Mouse (Mus musculus) heart, embryonic 15.5 days (tissue): ENCODE measurements around the gene Rfc1. TPM values are rescaled to one million over a fixed set of nuclear protein-coding genes. Genes with fewer than 3 reads are reported as not detected.
A peak's percentile ranks its signal among the peaks of the same experiment; 100 is the strongest.

Source experiments
- ATAC-seq: fragments of 200-750 bp; cut with Nextera tagmentation; replicated peaks from 2 replicates; pipeline ENCODE4 v1.8.0; 2017; ENCODE audit warnings: low read depth, moderate TSS enrichment; ENCODE audit not compliant: insufficient number of reproducible peaks, insufficient read depth, low FRiP score
- H3K27ac ChIP-seq: fragments of 300-500 bp; sonication (generic); 2 replicates; pipeline ENCODE4 v1.5.1; 2015; ENCODE audit warnings: mild to moderate bottlenecking, inconsistent platforms
- H3K27me3 ChIP-seq: fragments of 300-500 bp; sonication (generic); 2 replicates; pipeline ENCODE4 v1.6.1; 2015; ENCODE audit warnings: inconsistent platforms
- H3K36me3 ChIP-seq: fragments of 300-500 bp; sonication (generic); 2 replicates; pipeline ENCODE4 v1.6.1; 2015; ENCODE audit warnings: mild to moderate bottlenecking, inconsistent platforms
- H3K4me1 ChIP-seq: fragments of 300-500 bp; sonication (generic); replicated peaks from 2 replicates; pipeline ENCODE4 v1.6.1; 2015; ENCODE audit warnings: inconsistent platforms
- H3K4me2 ChIP-seq: fragments of 300-500 bp; sonication (generic); 2 replicates; pipeline ENCODE4 v1.6.1; 2015; ENCODE audit warnings: inconsistent platforms, mild to moderate bottlenecking, moderate library complexity
- H3K4me3 ChIP-seq: fragments of 300-500 bp; sonication (generic); 2 replicates; pipeline ENCODE4 v1.5.1; 2015; ENCODE audit warnings: mild to moderate bottlenecking, inconsistent platforms
- H3K9ac ChIP-seq: fragments of 300-500 bp; sonication (generic); 2 replicates; pipeline ENCODE4 v1.6.1; 2015; ENCODE audit warnings: mild to moderate bottlenecking, inconsistent platforms
- H3K9me3 ChIP-seq: fragments of 300-500 bp; sonication (generic); replicated peaks from 2 replicates; pipeline ENCODE4 v1.6.1; 2016; ENCODE audit warnings: inconsistent platforms
- WGBS: fragments of 180-500 bp; shearing (Covaris S2); methylation state at CpG from one replicate; pipeline ENCODE4 v1.1.7; 2015; ENCODE audit warnings: mixed read lengths; 5-methylcytosine and 5-hydroxymethylcytosine counted together
- polyA plus RNA-seq: library from polyadenylated mRNA; unstranded; fragments of >200 nt; fragmentation: Nextera tagmentation; extraction: Ambion mirVana; gene quantifications from 2 replicates; pipeline ENCODE4 v1.2.1, GENCODE M21; 2015

Gene Rfc1
- polyA plus RNA-seq, 1 experiment from 2014 or later = 58.2 TPM

DNA sequence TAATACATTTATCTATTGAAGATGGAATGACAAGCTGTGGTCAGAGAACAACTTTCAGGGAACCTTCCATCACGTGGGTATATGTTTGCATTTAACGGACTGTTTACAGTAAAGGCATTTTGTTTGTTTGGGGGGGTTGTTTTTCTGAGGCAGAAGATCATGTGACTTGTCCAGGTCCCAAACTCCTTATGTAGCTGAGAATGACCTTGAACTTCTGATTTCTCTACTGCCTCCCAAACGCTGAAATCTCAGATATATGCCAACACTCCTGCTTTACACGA is 545 bp upstream of the Rfc1 start:
- H3K4me1 ChIP-seq = peaks cover 20% of the 10 kb centered on the region
- peak overlapping the region; percentile 84; the same call in 1 of the 2 replicates for H3K9ac ChIP-seq
- peak overlapping the region; percentile 78 for H3K4me2 ChIP-seq
- WGBS = 22% methylated on average over 4 of the region's 4 CpGs
- no peaks in the 10 kb centered on the region for H3K27me3 ChIP-seq
- H3K4me3 ChIP-seq = peak overlapping the region; percentile 100
- no peaks in the 10 kb centered on the region for H3K36me3 ChIP-seq
- H3K27ac ChIP-seq = peak overlapping the region; percentile 89; the same call in 1 of the 2 replicates
- no peak for ATAC-seq
- H3K9me3 ChIP-seq = no peaks in the 10 kb centered on the region

DNA sequence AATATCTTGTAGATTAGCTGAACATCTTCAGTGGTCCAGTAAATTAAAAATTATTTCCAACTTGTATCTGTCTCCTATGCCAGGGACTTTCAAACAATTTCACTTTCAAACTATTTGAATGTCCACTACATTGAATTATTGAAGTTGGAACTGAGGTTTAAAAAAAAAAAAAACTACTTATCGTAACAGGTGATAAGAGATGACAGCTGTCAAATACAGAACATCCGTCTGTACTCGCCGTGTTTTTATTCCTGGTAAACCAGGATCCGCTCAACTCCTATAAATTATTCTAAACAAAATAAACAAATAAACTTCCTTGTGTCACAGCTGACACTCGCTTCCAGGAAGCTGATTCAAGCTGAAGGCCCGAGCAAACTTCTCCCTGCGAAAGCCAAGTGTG is 682 bp downstream of the Rfc1 start:
- WGBS = 2% methylated on average over 8 of the region's 8 CpGs

DNA sequence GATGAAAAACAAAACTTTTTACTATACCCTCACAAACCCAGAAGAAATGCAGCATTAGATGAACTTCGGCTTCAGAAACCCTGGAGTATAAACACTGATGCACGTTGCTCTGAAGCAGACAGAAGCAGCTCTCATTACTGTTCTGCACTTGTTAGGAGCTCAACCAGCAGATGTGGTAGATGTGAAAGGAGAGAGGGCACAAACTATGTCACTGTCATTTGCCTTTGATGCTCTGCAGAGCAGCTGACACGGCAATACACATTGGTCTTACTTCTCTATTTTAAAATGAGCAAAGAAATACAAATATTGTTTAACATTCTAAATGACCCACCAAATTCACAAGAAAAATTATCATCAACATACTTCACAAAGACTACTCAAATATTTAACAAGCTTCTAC is 5.5 kb downstream of the Rfc1 start:
- H3K27me3 ChIP-seq = no peaks in the 10 kb centered on the region
- H3K9me3 ChIP-seq = no peaks in the 10 kb centered on the region
- no peak overlapping the region for H3K9ac ChIP-seq
- H3K36me3 ChIP-seq = no peaks in the 10 kb centered on the region
- H3K4me1 ChIP-seq = peaks cover 26% of the 10 kb centered on the region
- WGBS = 71% methylated on average over 3 of the region's 3 CpGs
- no peak overlapping the region for H3K27ac ChIP-seq
- ATAC-seq = no peak
- H3K4me3 ChIP-seq = no peak overlapping the region
- no peak overlapping the region for H3K4me2 ChIP-seq

More for the DNA sequence above, 682 bp downstream of the Rfc1 start:
- Histone ChIP-seq H3K4me1 (peaks cover 20% of the 10 kb centered on the region), H3K36me3 (no peaks in the 10 kb centered on the region), H3K9me3 (no peaks in the 10 kb centered on the region), H3K9ac (peak overlapping the region; percentile 84), H3K4me2 (peak overlapping the region; percentile 78), H3K4me3 (peak overlapping the region; percentile 100), H3K27ac (peak overlapping the region; percentile 89), H3K27me3 (no peaks in the 10 kb centered on the region)
- ATAC-seq = no peak

DNA sequence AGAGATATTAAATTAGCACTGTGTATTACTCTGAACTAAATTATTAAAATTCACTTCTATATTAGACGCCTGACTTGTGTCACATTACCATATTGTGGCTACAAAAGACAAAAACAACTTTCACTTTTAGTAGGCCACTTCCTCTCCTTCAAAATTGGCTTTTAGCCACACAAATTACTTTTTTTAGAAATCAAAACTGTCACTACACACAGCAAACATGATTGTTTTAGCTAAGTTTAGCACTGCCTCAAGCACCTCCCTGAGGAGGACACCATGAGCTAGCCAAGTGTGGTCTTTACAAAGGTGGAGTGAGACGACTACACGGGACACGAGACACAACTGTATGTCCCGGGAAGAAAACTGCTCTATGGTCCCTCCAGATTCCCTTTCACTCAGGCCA is 9.3 kb downstream of the Rfc1 start:
- Histone ChIP-seq H3K27me3 (no peaks in the 10 kb centered on the region), H3K4me1 (peaks cover 19% of the 10 kb centered on the region), H3K9me3 (no peaks in the 10 kb centered on the region), H3K4me2 (peak overlapping the region; percentile 50), H3K9ac (peak overlapping the region; percentile 22), H3K4me3 (0 out of 2 replicates have a peak overlapping the region, but pooled peaks have one; percentile 16), H3K36me3 (no peaks in the 10 kb centered on the region), H3K27ac (peak overlapping the region; percentile 80)
- WGBS = 35% methylated on average over 5 of the region's 5 CpGs
- ATAC-seq = 0 out of 2 replicates have a peak, but pooled peaks have one; percentile 67

DNA sequence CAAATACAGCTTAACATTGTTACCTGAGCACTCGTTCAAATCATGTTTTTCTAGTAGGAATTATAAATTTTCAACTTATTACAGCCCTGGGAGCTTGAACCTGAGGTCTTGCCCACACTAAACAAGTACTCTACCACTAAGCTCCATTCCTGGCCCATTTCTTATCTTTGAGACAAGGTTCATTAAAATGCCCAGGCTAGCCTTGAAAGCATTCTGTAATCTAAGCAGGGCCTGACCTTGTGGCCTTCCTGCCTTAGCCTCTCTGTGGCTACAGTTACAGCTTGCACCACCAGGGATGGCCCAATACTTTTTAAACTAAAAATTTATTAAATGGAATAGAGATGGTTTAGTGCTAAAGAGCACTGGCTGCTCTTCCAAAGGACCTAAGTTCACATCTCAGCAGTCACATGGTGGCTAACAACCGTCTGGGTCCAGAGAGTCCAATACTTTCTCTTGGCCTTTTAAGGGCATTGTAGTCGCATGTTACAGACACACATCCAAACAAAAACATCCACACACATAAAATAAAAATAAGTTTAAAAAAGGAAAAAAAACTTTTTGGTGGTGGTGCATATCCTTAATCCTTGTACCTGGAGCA is 10.6 kb downstream of the Rfc1 start:
- Histone ChIP-seq H3K27me3 (no peaks in the 10 kb centered on the region), H3K9ac (no peak overlapping the region), H3K36me3 (no peaks in the 10 kb centered on the region), H3K4me1 (peaks cover 19% of the 10 kb centered on the region), H3K4me3 (no peak overlapping the region), H3K4me2 (no peak overlapping the region), H3K27ac (no peak overlapping the region), H3K9me3 (no peaks in the 10 kb centered on the region)
- no peak for ATAC-seq
- WGBS = 89% methylated on average over 3 of the region's 3 CpGs

DNA sequence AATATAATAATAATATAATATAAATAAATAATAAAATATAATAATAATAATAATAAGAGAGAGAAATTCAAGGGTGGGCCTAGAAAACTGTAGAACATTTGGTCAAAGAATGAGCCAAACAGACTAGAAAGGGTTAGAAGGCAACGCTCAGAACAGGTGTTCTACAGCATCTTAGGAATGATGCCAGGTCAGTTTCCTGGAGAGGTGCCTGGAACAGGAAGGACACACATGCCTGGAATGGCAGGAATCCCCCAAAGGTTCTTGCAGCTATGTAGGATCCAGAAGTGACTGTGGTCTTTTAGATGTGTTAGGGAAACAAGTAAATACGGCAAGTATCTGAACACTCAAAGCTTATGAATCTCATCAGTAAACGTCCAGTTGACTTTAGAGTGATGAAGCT is 11.2 kb downstream of the Rfc1 start:
- no peak overlapping the region for H3K4me2 ChIP-seq
- peaks cover 19% of the 10 kb centered on the region for H3K4me1 ChIP-seq
- H3K9me3 ChIP-seq = no peaks in the 10 kb centered on the region
- ATAC-seq = no peak
- H3K27me3 ChIP-seq = no peaks in the 10 kb centered on the region
- H3K36me3 ChIP-seq = no peaks in the 10 kb centered on the region; the same call in 1 of the 2 replicates
- no peak overlapping the region for H3K27ac ChIP-seq
- 86% methylated on average over 3 of the region's 3 CpGs for WGBS
- H3K9ac ChIP-seq = no peak overlapping the region
- H3K4me3 ChIP-seq = no peak overlapping the region

DNA sequence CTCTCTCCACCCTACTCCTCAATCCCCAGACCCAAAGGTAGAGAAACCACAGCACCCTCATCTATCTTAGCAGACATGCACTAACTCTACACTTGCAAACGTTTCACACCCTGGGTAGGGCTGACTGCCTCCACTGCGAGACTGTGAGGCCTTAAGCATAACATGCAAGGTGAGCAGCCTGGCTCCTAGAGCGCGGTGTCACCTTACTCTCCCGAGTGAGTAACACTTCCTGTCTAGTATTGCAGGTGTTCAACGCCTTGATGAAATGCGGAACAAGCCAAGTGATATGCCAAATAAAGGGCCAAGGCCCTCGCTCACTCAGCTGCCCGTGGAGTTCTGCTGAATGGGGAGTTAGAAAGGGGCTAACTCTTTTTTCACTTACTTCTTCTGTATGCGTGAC is 13.3 kb downstream of the Rfc1 start:
- peaks cover 20% of the 10 kb centered on the region for H3K36me3 ChIP-seq
- WGBS = 67% methylated on average over 10 of the region's 10 CpGs
- H3K4me2 ChIP-seq = no peak overlapping the region
- H3K27me3 ChIP-seq = no peaks in the 10 kb centered on the region
- no peak overlapping the region for H3K27ac ChIP-seq
- no peaks in the 10 kb centered on the region for H3K9me3 ChIP-seq
- peaks cover 19% of the 10 kb centered on the region for H3K4me1 ChIP-seq
- no peak overlapping the region for H3K4me3 ChIP-seq
- ATAC-seq = no peak
- H3K9ac ChIP-seq = no peak overlapping the region

DNA sequence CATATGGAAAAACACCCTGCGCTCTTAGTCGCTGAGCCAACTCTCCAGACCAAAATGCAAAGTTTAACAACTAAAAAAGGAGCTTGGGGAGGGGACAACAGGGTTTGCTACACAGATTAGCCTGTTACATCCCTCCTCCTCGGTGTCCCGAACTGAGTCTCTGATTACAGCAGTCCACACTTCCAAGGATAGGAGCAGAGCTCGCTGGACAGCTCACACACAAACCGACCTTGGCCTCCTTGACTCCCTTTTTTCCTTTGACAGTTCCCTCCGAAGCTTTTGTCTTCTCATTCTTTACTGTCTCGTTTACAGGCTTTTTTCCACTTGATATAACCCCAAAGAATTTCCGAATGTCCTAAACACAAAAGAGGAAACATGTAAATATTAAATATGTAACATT is 16.3 kb downstream of the Rfc1 start:
- Histone ChIP-seq H3K27me3 (no peaks in the 10 kb centered on the region), H3K9ac (no peak overlapping the region), H3K27ac (no peak overlapping the region), H3K4me3 (no peak overlapping the region), H3K4me2 (no peak overlapping the region), H3K36me3 (peaks cover 36% of the 10 kb centered on the region), H3K4me1 (0 out of 2 replicates have a peak, but pooled peaks cover 4% of the 10 kb centered on the region), H3K9me3 (no peaks in the 10 kb centered on the region)
- 78% methylated on average over 9 of the region's 9 CpGs for WGBS
- ATAC-seq = no peak

DNA sequence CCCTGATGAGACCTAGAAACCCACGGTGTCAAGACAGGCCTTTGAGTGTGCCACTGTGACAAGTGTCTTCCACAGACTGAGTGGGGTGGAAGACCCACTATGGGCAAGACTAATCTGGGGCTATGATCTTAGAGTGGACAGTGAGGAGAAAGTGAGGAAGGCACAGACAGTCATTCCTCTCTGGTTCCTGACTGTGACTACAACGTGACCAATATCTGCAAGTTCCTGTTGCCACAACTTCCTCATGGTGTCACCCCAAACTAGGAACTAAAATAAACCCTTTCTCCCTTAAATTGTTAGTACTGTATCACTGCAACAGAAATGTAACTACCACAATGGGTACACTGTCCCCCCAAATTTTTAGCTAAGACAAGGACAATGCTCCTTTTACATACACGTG is 26.6 kb downstream of the Rfc1 start:
- 92% methylated on average over 3 of the region's 3 CpGs for WGBS
- Histone ChIP-seq H3K9me3 (no peaks in the 10 kb centered on the region), H3K27ac (no peak overlapping the region), H3K9ac (no peak overlapping the region), H3K36me3 (peaks cover 28% of the 10 kb centered on the region), H3K4me1 (no peaks in the 10 kb centered on the region), H3K4me3 (no peak overlapping the region), H3K27me3 (no peaks in the 10 kb centered on the region), H3K4me2 (no peak overlapping the region)
- ATAC-seq = no peak

DNA sequence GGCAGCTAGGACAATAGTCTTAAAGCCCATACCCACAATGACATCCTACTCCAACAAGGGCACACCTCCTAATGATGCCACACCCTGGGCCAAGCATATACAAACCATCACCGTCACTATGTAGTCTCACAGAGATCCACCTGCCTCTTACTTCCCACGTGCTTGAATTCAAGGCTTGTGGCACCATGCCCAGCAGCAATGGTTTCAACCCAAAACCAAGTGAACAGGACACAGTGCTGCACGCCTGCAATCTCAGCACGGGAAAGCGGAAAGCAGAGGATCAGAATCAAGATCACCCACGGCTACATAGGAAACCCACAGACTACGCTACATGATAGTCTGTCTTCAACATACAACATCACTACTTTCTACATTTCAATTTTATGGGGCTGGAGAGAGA is 27.3 kb downstream of the Rfc1 start:
- no peaks in the 10 kb centered on the region for H3K27me3 ChIP-seq
- H3K4me2 ChIP-seq = no peak overlapping the region
- peaks cover 29% of the 10 kb centered on the region for H3K36me3 ChIP-seq
- 93% methylated on average over 7 of the region's 7 CpGs for WGBS
- no peak overlapping the region for H3K9ac ChIP-seq
- ATAC-seq = no peak
- no peak overlapping the region for H3K27ac ChIP-seq
- H3K4me3 ChIP-seq = no peak overlapping the region
- H3K9me3 ChIP-seq = no peaks in the 10 kb centered on the region
- H3K4me1 ChIP-seq = no peaks in the 10 kb centered on the region

DNA sequence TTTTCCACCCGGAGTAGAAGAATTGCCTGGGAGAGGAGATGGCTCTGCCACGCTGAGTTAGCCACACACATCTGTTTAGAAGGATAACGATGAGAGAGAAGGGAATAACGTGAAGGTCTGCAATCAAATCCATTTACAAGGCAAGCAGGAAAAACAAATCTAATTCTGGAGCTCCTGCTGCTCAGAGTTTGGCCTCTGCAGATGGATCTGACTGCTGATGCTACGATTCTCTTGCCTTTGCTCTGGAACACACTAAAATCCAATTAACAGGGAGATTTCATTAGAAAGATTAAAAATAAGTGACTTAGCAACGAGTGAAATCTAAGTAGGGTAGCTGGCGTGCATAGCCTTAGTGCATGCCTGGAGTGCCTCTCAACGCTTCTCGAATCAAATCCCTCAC is 30.0 kb downstream of the Rfc1 start:
- Histone ChIP-seq H3K9me3 (no peaks in the 10 kb centered on the region), H3K36me3 (peaks cover 17% of the 10 kb centered on the region), H3K4me2 (no peak overlapping the region), H3K9ac (no peak overlapping the region), H3K4me3 (no peak overlapping the region), H3K27ac (no peak overlapping the region), H3K4me1 (no peaks in the 10 kb centered on the region), H3K27me3 (no peaks in the 10 kb centered on the region)
- no peak for ATAC-seq
- WGBS = 73% methylated on average over 9 of the region's 9 CpGs

DNA sequence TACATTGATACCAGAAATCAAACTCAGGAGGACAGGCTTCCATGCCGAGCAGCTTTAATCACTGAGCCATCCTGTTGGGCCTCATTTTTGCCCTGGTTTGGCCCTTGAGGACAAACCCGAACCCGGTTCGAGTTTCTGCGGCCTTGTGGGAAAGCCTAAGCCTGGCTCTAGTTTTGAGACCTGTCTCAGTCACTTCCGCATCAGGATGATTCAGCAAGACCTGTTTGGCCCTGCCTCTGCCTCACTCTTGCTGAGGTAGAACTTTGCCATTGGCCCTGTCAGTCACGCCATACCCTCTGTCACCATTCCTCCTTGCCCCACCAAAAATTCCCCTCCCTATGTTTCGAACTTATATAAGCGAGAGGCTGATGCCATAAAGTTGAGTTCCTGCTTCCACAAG is 35.3 kb downstream of the Rfc1 start:
- ATAC-seq = no peak

More for the DNA sequence above, 35.3 kb downstream of the Rfc1 start:
- no peaks in the 10 kb centered on the region for H3K4me1 ChIP-seq
- 87% methylated on average over 9 of the region's 9 CpGs for WGBS
- H3K36me3 ChIP-seq = peaks cover 27% of the 10 kb centered on the region
- no peak overlapping the region for H3K4me2 ChIP-seq
- no peak overlapping the region for H3K27ac ChIP-seq
- H3K27me3 ChIP-seq = no peaks in the 10 kb centered on the region
- no peak overlapping the region for H3K4me3 ChIP-seq
- H3K9me3 ChIP-seq = no peaks in the 10 kb centered on the region
- no peak overlapping the region for H3K9ac ChIP-seq
